Mouse (Mus musculus) kidney, adult 2 months (tissue): ENCODE results near the gene Plxnb2. TPM values are rescaled to one million over a fixed set of nuclear protein-coding genes. Genes with fewer than 3 reads are reported as not detected.

Experiments used
- DNase-seq: peaks from one replicate; pipeline ENCODE4 v3.0.0; 2021
- H3K27ac ChIP-seq: fragments of 200-500 bp; 2 replicates; pipeline ENCODE4 v1.5.1; 2012; ENCODE audit warnings: low read depth, low read length, control low read depth, inconsistent platforms; ENCODE audit not compliant: insufficient read depth
- H3K27me3 ChIP-seq: fragments of 200-500 bp; replicated peaks from 2 replicates; pipeline ENCODE4 v1.6.1; 2012; ENCODE audit warnings: mild to moderate bottlenecking, moderate library complexity, low read length, inconsistent platforms; ENCODE audit not compliant: control insufficient read depth, insufficient read depth
- H3K36me3 ChIP-seq: fragments of 200-500 bp; 2 replicates; pipeline ENCODE4 v1.6.1; 2012; ENCODE audit warnings: mild to moderate bottlenecking, moderate library complexity, low read length, inconsistent platforms; ENCODE audit not compliant: control insufficient read depth, insufficient read depth
- H3K4me1 ChIP-seq: fragments of 200-500 bp; 2 replicates; pipeline ENCODE4 v1.6.1; 2011; ENCODE audit warnings: low read length; ENCODE audit not compliant: control insufficient read depth, insufficient read depth
- H3K4me3 ChIP-seq: fragments of 200-500 bp; 2 replicates; pipeline ENCODE4 v1.5.1; 2011; ENCODE audit warnings: mild to moderate bottlenecking, low read depth, low read length, control low read depth; ENCODE audit not compliant: insufficient read depth
- CTCF ChIP-seq: fragments of 200-500 bp; conservative IDR thresholded peaks from 2 replicates; pipeline ENCODE4 v1.5.1; 2011; ENCODE audit warnings: low read depth, mild to moderate bottlenecking, control low read depth, low read length, moderate library complexity, mixed read lengths; ENCODE audit not compliant: insufficient read depth, insufficient read length
- POLR2A ChIP-seq: fragments of 200-500 bp; IDR thresholded peaks from one replicate; pipeline ENCODE4 v1.6.1; 2011; ENCODE audit warnings: low read depth, low read length, control low read depth
- WGBS: fragments of 180-500 bp; shearing (Covaris S2); methylation state at CpG from one replicate; pipeline ENCODE4 v1.1.7; 2018; 5-methylcytosine and 5-hydroxymethylcytosine counted together
- polyA plus RNA-seq: library from polyadenylated mRNA; depleted of rRNA; stranded (reverse); fragments of >200 nt; gene quantifications from 2 replicates; pipeline ENCODE4 v1.2.3, GENCODE M21; 2012

The Plxnb2 gene
- polyA plus RNA-seq, 1 experiment = 288 TPM

- Histone ChIP-seq H3K36me3 (no peaks in the 10 kb centered on the region), H3K27ac (peak overlapping the region; percentile 85), H3K4me1 (no peaks in the 10 kb centered on the region; the same call in 1 of the 2 replicates), H3K4me3 (peak overlapping the region; percentile 40), H3K27me3 (no peaks in the 10 kb centered on the region)
- DNase-seq = peak; percentile 92
- WGBS = 6% methylated on average over 22 of the region's 22 CpGs
- TF ChIP-seq POLR2A (no peak), CTCF (peak; percentile 56)
These were observed 29.5 kb upstream of the Plxnb2 start for GRCm38 (mm10) chr15:89209886-89210761.

- no peak for TF ChIP-seq CTCF
- TF ChIP-seq POLR2A = no peak
- WGBS = 62% methylated on average over 4 of the region's 4 CpGs
- no peak for DNase-seq
- no peak overlapping the region for H3K27ac ChIP-seq
- H3K4me1 ChIP-seq = no peaks in the 10 kb centered on the region; the same call in 1 of the 2 replicates
- H3K4me3 ChIP-seq = no peak overlapping the region
- no peaks in the 10 kb centered on the region for H3K36me3 ChIP-seq
- H3K27me3 ChIP-seq = no peaks in the 10 kb centered on the region
These were observed 26.9 kb upstream of the Plxnb2 start for GRCm38 (mm10) chr15:89207457-89207856.

- H3K4me3 ChIP-seq = peak overlapping the region; percentile 85; the same call in 1 of the 2 replicates
- H3K4me1 ChIP-seq = peaks cover 8% of the 10 kb centered on the region; the same call in 1 of the 2 replicates
- TF ChIP-seq CTCF (no peak), POLR2A (no peak)
- H3K27ac ChIP-seq = peak overlapping the region; percentile 74
- H3K36me3 ChIP-seq = no peaks in the 10 kb centered on the region
- no peaks in the 10 kb centered on the region for H3K27me3 ChIP-seq
- DNase-seq = no peak
- WGBS = 55% methylated on average over 15 of the region's 15 CpGs
These were observed 16.5 kb upstream of the Plxnb2 start for GRCm38 (mm10) chr15:89197056-89197455.

- under 1% methylated on average over 38 of the region's 38 CpGs for WGBS
- peak; percentile 80 for TF ChIP-seq CTCF
- no peak for TF ChIP-seq POLR2A
- Histone ChIP-seq H3K27ac (peak within 1 kb of the TSS; percentile 97), H3K4me3 (peak within 1 kb of the TSS; percentile 85), H3K36me3 (no peaks in the 10 kb centered on the region), H3K27me3 (no peaks in the 10 kb centered on the region), H3K4me1 (peaks cover 8% of the 10 kb centered on the region; the same call in 1 of the 2 replicates)
- peak; percentile 98 for DNase-seq
These were observed 15.7 kb upstream of the Plxnb2 start, which contains the start of gene Dennd6b for GRCm38 (mm10) chr15:89196313-89196706. TSS of gene Dennd6b (minus strand) at chr15:89196496.

GRCm38 (mm10) chr15:89195690-89196312 lies 15.2 kb upstream of the Plxnb2 start:
- no peaks in the 10 kb centered on the region for H3K27me3 ChIP-seq
- 1% methylated on average over 25 of the region's 25 CpGs for WGBS
- peak overlapping the region; percentile 97 for H3K27ac ChIP-seq
- peak overlapping the region; percentile 85 for H3K4me3 ChIP-seq
- H3K36me3 ChIP-seq = no peaks in the 10 kb centered on the region
- H3K4me1 ChIP-seq = peaks cover 8% of the 10 kb centered on the region; the same call in 1 of the 2 replicates
- peak; percentile 95 for DNase-seq
- no peak for TF ChIP-seq CTCF
- peak; percentile 89 for TF ChIP-seq POLR2A

GRCm38 (mm10) chr15:89195261-89195681 lies 14.7 kb upstream of the Plxnb2 start:
- Histone ChIP-seq H3K27ac (no peak overlapping the region), H3K27me3 (no peaks in the 10 kb centered on the region), H3K36me3 (no peaks in the 10 kb centered on the region), H3K4me1 (peaks cover 8% of the 10 kb centered on the region; the same call in 1 of the 2 replicates), H3K4me3 (no peak overlapping the region)
- TF ChIP-seq POLR2A = no peak
- TF ChIP-seq CTCF = no peak
- DNase-seq = no peak
- WGBS = 58% methylated on average over 6 of the region's 6 CpGs

GRCm38 (mm10) chr15:89184937-89185227 lies 4.3 kb upstream of the Plxnb2 start:
- no peaks in the 10 kb centered on the region for H3K36me3 ChIP-seq
- TF ChIP-seq POLR2A = no peak
- TF ChIP-seq CTCF = no peak
- 90% methylated on average over 5 of the region's 5 CpGs for WGBS

More at GRCm38 (mm10) chr15:89184937-89185227, 4.3 kb upstream of the Plxnb2 start:
- H3K4me1 ChIP-seq = no peaks in the 10 kb centered on the region
- DNase-seq = no peak
- no peak overlapping the region for H3K27ac ChIP-seq
- H3K4me3 ChIP-seq = no peak overlapping the region
- no peaks in the 10 kb centered on the region for H3K27me3 ChIP-seq
